Mouse (Mus musculus) embryonic facial prominence, embryonic 10.5 days (tissue): Measurements from ENCODE around the gene Fer. TPM values are rescaled to one million over a fixed set of nuclear protein-coding genes. Genes with fewer than 3 reads are reported as not detected.

Experiments
- DNase-seq: peaks from one replicate; pipeline ENCODE4 v3.0.0-alpha.2; 2017; ENCODE audit warnings: low spot score
- H3K27ac ChIP-seq: fragments of 300-500 bp; sonication (generic); replicated peaks from 2 replicates; pipeline ENCODE4 v1.5.1; 2016; ENCODE audit warnings: mild to moderate bottlenecking
- H3K27me3 ChIP-seq: fragments of 300-500 bp; sonication (generic); replicated peaks from 2 replicates; pipeline ENCODE4 v1.6.1; 2016; ENCODE audit warnings: low read depth, mild to moderate bottlenecking; ENCODE audit not compliant: poor library complexity, severe bottlenecking
- H3K36me3 ChIP-seq: fragments of 300-500 bp; sonication (generic); replicated peaks from 2 replicates; pipeline ENCODE4 v1.6.1; 2016; ENCODE audit warnings: mild to moderate bottlenecking, moderate library complexity
- H3K4me1 ChIP-seq: fragments of 300-500 bp; sonication (generic); 2 replicates; pipeline ENCODE4 v1.6.1; 2016
- H3K4me3 ChIP-seq: fragments of 300-500 bp; sonication (generic); 2 replicates; pipeline ENCODE4 v1.5.1; 2016; ENCODE audit warnings: mild to moderate bottlenecking, moderate library complexity
- H3K9me3 ChIP-seq: fragments of 300-500 bp; sonication (generic); 2 replicates; pipeline ENCODE4 v1.6.1; 2016; ENCODE audit warnings: mild to moderate bottlenecking
- WGBS: fragments of 180-500 bp; shearing (Covaris S2); methylation state at CpG from one replicate; pipeline ENCODE4 v1.1.7; 2016; 5-methylcytosine and 5-hydroxymethylcytosine counted together
- polyA plus RNA-seq: library from polyadenylated mRNA; unstranded; fragments of >200 nt; fragmentation: Nextera tagmentation; extraction: Ambion mirVana; gene quantifications from 2 replicates; pipeline ENCODE4 v1.2.1, GENCODE M21; 2016

Gene Fer
- polyA plus RNA-seq, 1 experiment from 2014 or later, result 29.2 TPM

DNA sequence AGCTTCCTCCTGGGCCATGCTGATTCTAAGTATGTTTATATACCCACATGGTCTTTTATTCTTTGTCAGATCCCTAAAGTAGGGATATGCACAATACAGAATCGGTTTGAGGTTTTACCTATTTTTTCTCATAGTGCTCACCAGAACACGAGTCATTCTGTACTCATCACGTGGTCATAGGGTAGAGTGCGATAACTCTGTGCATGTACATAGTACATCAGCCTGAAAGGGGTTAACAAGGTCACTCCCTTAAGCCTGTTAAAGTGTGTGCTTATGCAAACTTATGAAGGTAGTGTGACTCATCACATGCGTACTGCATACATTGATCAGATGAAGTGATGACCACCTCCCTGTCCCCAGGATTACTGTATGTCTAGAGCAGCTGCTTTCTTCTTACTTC, 245.9 kb downstream of the Fer start:
- no peaks in the 10 kb centered on the region for H3K27me3 ChIP-seq
- peaks cover 16% of the 10 kb centered on the region for H3K4me1 ChIP-seq
- H3K9me3 ChIP-seq, result no peaks in the 10 kb centered on the region
- no peak overlapping the region for H3K27ac ChIP-seq
- H3K36me3 ChIP-seq, result no peaks in the 10 kb centered on the region
- H3K4me3 ChIP-seq, result no peak overlapping the region
- no peak for DNase-seq
- 90% methylated on average over 5 of the region's 5 CpGs for WGBS

DNA sequence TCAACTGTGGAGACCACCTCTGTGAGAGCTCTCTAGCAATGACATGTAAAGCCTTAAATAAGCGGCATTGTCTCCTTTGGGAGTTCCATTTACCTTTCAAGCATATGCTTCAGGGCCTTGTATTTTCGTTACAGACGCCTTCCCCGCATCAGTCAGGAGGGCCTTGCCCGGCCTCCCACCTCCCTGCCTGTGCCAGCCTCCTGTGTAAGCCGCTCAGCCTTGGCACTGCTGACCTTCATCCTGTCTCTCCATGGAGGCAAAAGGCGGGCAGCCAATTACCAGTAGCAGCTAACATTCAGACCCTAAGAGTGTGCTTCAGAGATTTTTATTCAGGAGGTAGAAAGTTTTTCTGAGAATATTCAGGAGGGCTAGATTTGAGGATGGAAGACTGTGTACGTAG, 247.0 kb downstream of the Fer start:
- no peaks in the 10 kb centered on the region for H3K9me3 ChIP-seq
- no peaks in the 10 kb centered on the region for H3K27me3 ChIP-seq
- 86% methylated on average over 8 of the region's 8 CpGs for WGBS
- H3K4me1 ChIP-seq, result peaks cover 17% of the 10 kb centered on the region
- no peak overlapping the region for H3K27ac ChIP-seq
- no peak for DNase-seq
- H3K36me3 ChIP-seq, result no peaks in the 10 kb centered on the region
- H3K4me3 ChIP-seq, result no peak overlapping the region

GRCm38 (mm10) chr17:64113625-64114024, 250.8 kb downstream of the Fer start:
- H3K27me3 ChIP-seq, result no peaks in the 10 kb centered on the region
- no peak for DNase-seq
- 90% methylated on average over 5 of the region's 5 CpGs for WGBS
- no peaks in the 10 kb centered on the region for H3K9me3 ChIP-seq
- H3K4me1 ChIP-seq, result peaks cover 13% of the 10 kb centered on the region
- H3K27ac ChIP-seq, result no peak overlapping the region
- H3K4me3 ChIP-seq, result no peak overlapping the region
- no peaks in the 10 kb centered on the region for H3K36me3 ChIP-seq

GRCm38 (mm10) chr17:64116762-64117161, 253.9 kb downstream of the Fer start:
- WGBS, result 86% methylated on average over 6 of the region's 6 CpGs
- Histone ChIP-seq H3K4me3 (no peak overlapping the region), H3K4me1 (peaks cover 21% of the 10 kb centered on the region), H3K27ac (no peak overlapping the region), H3K9me3 (no peaks in the 10 kb centered on the region), H3K27me3 (no peaks in the 10 kb centered on the region), H3K36me3 (no peaks in the 10 kb centered on the region)
- no peak for DNase-seq

GRCm38 (mm10) chr17:64119697-64120288, 256.9 kb downstream of the Fer start:
- WGBS, result 77% methylated on average over 5 of the region's 5 CpGs
- Histone ChIP-seq H3K27me3 (no peaks in the 10 kb centered on the region), H3K4me3 (no peak overlapping the region), H3K9me3 (no peaks in the 10 kb centered on the region), H3K4me1 (peaks cover 12% of the 10 kb centered on the region), H3K27ac (no peak overlapping the region), H3K36me3 (no peaks in the 10 kb centered on the region)
- DNase-seq, result no peak

- DNase-seq, result no peak
Measured at GRCm38 (mm10) chr17:64122556-64122955, 259.7 kb downstream of the Fer start.

DNA sequence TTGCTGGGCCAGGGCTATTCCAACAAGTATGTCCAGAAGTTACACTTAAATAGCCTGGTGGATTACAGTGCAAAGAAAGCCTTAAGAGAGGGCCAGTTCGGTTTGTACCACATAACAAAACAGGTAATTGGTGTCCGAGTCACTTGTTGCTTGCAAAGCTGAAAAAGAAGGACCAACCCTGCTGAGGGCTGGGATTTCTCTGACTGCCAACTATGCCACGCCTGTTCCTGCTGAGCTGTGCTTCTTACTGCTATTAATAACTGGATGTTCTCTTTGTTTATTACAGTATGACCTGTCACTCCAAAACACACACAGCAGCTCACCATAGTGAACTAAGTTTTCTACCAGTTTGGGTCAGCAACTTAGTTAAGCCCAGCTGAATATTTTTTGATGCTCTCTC, 260.9 kb downstream of the Fer start:
- no peaks in the 10 kb centered on the region for H3K36me3 ChIP-seq
- H3K9me3 ChIP-seq, result no peaks in the 10 kb centered on the region
- H3K4me1 ChIP-seq, result peaks cover 12% of the 10 kb centered on the region
- H3K4me3 ChIP-seq, result no peak overlapping the region
- H3K27ac ChIP-seq, result no peak overlapping the region
- no peak for DNase-seq
- 84% methylated on average over 3 of the region's 3 CpGs for WGBS
- no peaks in the 10 kb centered on the region for H3K27me3 ChIP-seq

More at GRCm38 (mm10) chr17:64122556-64122955, 259.7 kb downstream of the Fer start:
- H3K27ac ChIP-seq, result peak overlapping the region; percentile 4; the same call in 1 of the 2 replicates
- no peak overlapping the region for H3K4me3 ChIP-seq
- no peaks in the 10 kb centered on the region for H3K9me3 ChIP-seq
- no peaks in the 10 kb centered on the region for H3K27me3 ChIP-seq
- no peaks in the 10 kb centered on the region for H3K36me3 ChIP-seq
- H3K4me1 ChIP-seq, result peaks cover 12% of the 10 kb centered on the region
- 80% methylated on average over 11 of the region's 11 CpGs for WGBS

DNA sequence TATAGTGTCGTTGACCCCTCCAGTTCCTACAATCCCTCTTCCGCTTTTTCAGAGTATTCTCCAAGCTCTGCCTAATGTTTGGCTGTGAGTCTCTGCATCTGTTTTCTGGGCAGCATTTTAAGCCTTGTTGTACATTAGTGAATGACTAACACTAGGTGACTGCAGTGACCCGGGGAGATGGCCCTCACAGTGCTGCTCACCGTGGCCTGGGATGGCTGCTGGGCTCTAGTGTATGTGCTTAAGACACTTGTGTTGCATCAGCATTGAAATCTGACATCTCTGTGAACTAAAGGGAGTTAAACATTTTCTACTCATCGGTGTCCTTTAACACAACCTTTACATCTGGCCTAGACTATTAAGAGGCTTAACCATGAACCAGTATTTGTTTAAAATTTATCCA, 264.0 kb downstream of the Fer start:
- Histone ChIP-seq H3K27ac (no peak overlapping the region), H3K36me3 (no peaks in the 10 kb centered on the region), H3K4me3 (no peak overlapping the region), H3K9me3 (no peaks in the 10 kb centered on the region), H3K27me3 (no peaks in the 10 kb centered on the region), H3K4me1 (peaks cover 17% of the 10 kb centered on the region)
- DNase-seq, result no peak
- WGBS, result 90% methylated on average over 5 of the region's 5 CpGs

- Histone ChIP-seq H3K27ac (peak overlapping the region; percentile 52; the same call in 1 of the 2 replicates), H3K4me1 (peaks cover 15% of the 10 kb centered on the region), H3K4me3 (no peak overlapping the region), H3K9me3 (no peaks in the 10 kb centered on the region), H3K36me3 (no peaks in the 10 kb centered on the region), H3K27me3 (no peaks in the 10 kb centered on the region)
- 44% methylated on average over 2 of the region's 2 CpGs for WGBS
- DNase-seq, result peak; percentile 37
Measured at GRCm38 (mm10) chr17:64129750-64130149, 266.9 kb downstream of the Fer start.

DNA sequence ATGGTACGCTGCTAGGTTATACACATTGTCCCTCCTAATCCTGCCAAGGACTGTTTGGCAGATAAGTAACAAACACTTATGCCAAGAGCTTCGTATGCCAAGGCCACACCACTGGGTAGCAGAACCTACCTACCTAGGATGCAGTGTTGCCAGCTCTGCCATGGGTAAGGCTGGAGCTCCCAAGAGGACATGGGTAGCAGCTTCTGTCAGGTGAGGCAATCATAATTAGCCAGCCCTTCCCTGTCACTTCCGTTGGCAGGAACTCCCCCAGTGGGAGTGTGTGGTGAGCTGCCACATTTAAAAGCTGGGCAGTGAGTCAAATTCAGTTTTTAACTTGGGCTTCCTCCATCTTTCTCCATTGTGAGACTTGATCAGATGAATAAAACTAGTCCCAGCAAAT, 267.5 kb downstream of the Fer start:
- H3K4me1 ChIP-seq, result peaks cover 18% of the 10 kb centered on the region
- no peaks in the 10 kb centered on the region for H3K27me3 ChIP-seq
- no peaks in the 10 kb centered on the region for H3K36me3 ChIP-seq
- WGBS, result 75% methylated on average over 3 of the region's 3 CpGs
- no peaks in the 10 kb centered on the region for H3K9me3 ChIP-seq
- H3K27ac ChIP-seq, result no peak overlapping the region; the same call in 1 of the 2 replicates
- no peak overlapping the region for H3K4me3 ChIP-seq
- no peak for DNase-seq

GRCm38 (mm10) chr17:64132183-64132582, 269.3 kb downstream of the Fer start:
- no peaks in the 10 kb centered on the region for H3K9me3 ChIP-seq
- peaks cover 26% of the 10 kb centered on the region for H3K4me1 ChIP-seq
- H3K27me3 ChIP-seq, result no peaks in the 10 kb centered on the region
- DNase-seq, result no peak
- WGBS, result 81% methylated on average over 6 of the region's 6 CpGs
- no peak overlapping the region for H3K4me3 ChIP-seq
- no peak overlapping the region for H3K27ac ChIP-seq
- H3K36me3 ChIP-seq, result no peaks in the 10 kb centered on the region

GRCm38 (mm10) chr17:64135941-64136650, 273.2 kb downstream of the Fer start:
- Histone ChIP-seq H3K27me3 (no peaks in the 10 kb centered on the region), H3K4me1 (peaks cover 14% of the 10 kb centered on the region), H3K9me3 (no peaks in the 10 kb centered on the region), H3K27ac (no peak overlapping the region), H3K4me3 (no peak overlapping the region), H3K36me3 (peaks cover 29% of the 10 kb centered on the region)
- DNase-seq, result peak; percentile 21
- 54% methylated on average over 8 of the region's 8 CpGs for WGBS

GRCm38 (mm10) chr17:64138036-64138717, 275.3 kb downstream of the Fer start:
- Histone ChIP-seq H3K9me3 (no peaks in the 10 kb centered on the region), H3K27me3 (no peaks in the 10 kb centered on the region), H3K27ac (no peak overlapping the region), H3K4me1 (peaks cover 11% of the 10 kb centered on the region), H3K36me3 (peaks cover 29% of the 10 kb centered on the region), H3K4me3 (no peak overlapping the region)
- DNase-seq, result no peak
- 89% methylated on average over 8 of the region's 8 CpGs for WGBS
